ENCODE assay signal across 10 mouse cellular contexts in genomic region chr15:101519792-101520191, GRCm38 (mm10). TPM values are rescaled to one million over a fixed set of nuclear protein-coding genes. Genes with fewer than 3 reads are reported as not detected.
DNase-seq lines count a peak whose midpoint lies in the region; ATAC-seq and TF ChIP-seq lines count a peak whose summit lies in the region.
"Had no signal": no experiment of that assay in that cellular context is flagged by ENCODE, and none has a peak within 500 bp of the region (broad histone marks: within the 10 kb centered on the region; RNA-seq: fewer than 3 reads in every experiment).

No protein-coding gene starts in this region.

- no peak overlapping the region for H3K4me3 ChIP-seq in neural tube, embryonic 15.5 days (replicated peaks)
- no peak overlapping the region for H3K4me3 ChIP-seq in bone marrow macrophage, adult 2 months (ENCODE audit: insufficient read depth, low read length)
- H3K4me3 ChIP-seq: hindbrain, embryonic 15.5 days had no signal

- no peak overlapping the region for H3K4me2 ChIP-seq in neural tube, embryonic 15.5 days
- H3K4me2 ChIP-seq: hindbrain, embryonic 15.5 days had no signal

- WGBS in neural tube, embryonic 15.5 days, result 27% methylated on average over 2 of the region's 2 CpGs

- no peak for ATAC-seq in neural tube, embryonic 15.5 days (ENCODE audit: low FRiP score)
- no peak for ATAC-seq in inflammation-experienced regulatory T-cells, adult 6 months

- H3K27ac ChIP-seq in neural tube, embryonic 15.5 days (replicated peaks), result no peak overlapping the region
- H3K27ac ChIP-seq in bone marrow macrophage, adult 2 months (ENCODE audit: insufficient read depth, low read depth, low read length), result no peak overlapping the region
- H3K27ac ChIP-seq: hindbrain, embryonic 15.5 days had no signal

- peak; percentile 74 for DNase-seq in neural tube, embryonic 10.5 days (ENCODE audit: extremely low spot score, low spot score)
- peak; percentile 73 for DNase-seq in forelimb bud, embryonic 11.5 days (ENCODE audit: low read depth, low spot score)
- peak; percentile 82 to 90 for DNase-seq in kidney, postnatal 25 days
- peak; percentile 60 to 69 for DNase-seq in lung, adult 18-20 months
- DNase-seq in right cerebral cortex, postnatal 36 days (ENCODE audit: low spot score in 2 of 2), result peak; percentile 63 to 65

- TF ChIP-seq CTCF in bone marrow macrophage, adult 2 months (IDR thresholded peaks at IDR 0.05; ENCODE audit: low read depth, low read length), result peak; percentile 73

- H3K4me1 ChIP-seq in neural tube, embryonic 15.5 days, result no peaks in the 10 kb centered on the region
- no peaks in the 10 kb centered on the region for H3K4me1 ChIP-seq in bone marrow macrophage, adult 2 months (ENCODE audit: control insufficient read depth, insufficient read depth, low read length)
- H3K4me1 ChIP-seq: hindbrain, embryonic 15.5 days had no signal

- no peaks in the 10 kb centered on the region for H3K9me3 ChIP-seq in neural tube, embryonic 15.5 days (replicated peaks)
- H3K9me3 ChIP-seq: hindbrain, embryonic 15.5 days had no signal

- H3K36me3 ChIP-seq in neural tube, embryonic 15.5 days, result no peaks in the 10 kb centered on the region
- H3K36me3 ChIP-seq: hindbrain, embryonic 15.5 days had no signal

- no peak for TF ChIP-seq POLR2A in bone marrow macrophage, adult 2 months (IDR thresholded peaks at IDR 0.05; ENCODE audit: borderline replicate concordance, low read depth, low read length)

- no peak overlapping the region for H3K9ac ChIP-seq in neural tube, embryonic 15.5 days (replicated peaks)
- H3K9ac ChIP-seq: hindbrain, embryonic 15.5 days had no signal

- H3K27me3 ChIP-seq in neural tube, embryonic 15.5 days (replicated peaks), result peaks cover 9% of the 10 kb centered on the region; the same call in 1 of the 2 replicates

RNA-seq across cellular contexts. Expression of gene Gm49425, which starts 2.7 kb away (rescaled TPM):
- polyA plus RNA-seq in neural tube, embryonic 15.5 days (2015; fragmentation: Nextera tagmentation; extraction: Ambion mirVana), result 0.19 and 0.42 TPM in 2 replicates
- polyA plus RNA-seq in bone marrow macrophage, adult 2 months (2012; ENCODE audit: insufficient read depth, insufficient read length, missing spikeins), result not detected in 2 replicates
- not detected for polyA plus RNA-seq in inflammation-experienced regulatory T-cells, adult 6 months (2017; shearing (Covaris generic))
- polyA plus RNA-seq: hindbrain, embryonic 15.5 days; stomach, embryonic 16.5 days had no signal

RNA-seq across cellular contexts. Expression of gene Krt84, which starts 12.8 kb away (rescaled TPM):
- 0.28 TPM in 1 of 2 replicates, not detected in the other for polyA plus RNA-seq in neural tube, embryonic 15.5 days (2015; fragmentation: Nextera tagmentation; extraction: Ambion mirVana)
- not detected in 2 replicates for polyA plus RNA-seq in bone marrow macrophage, adult 2 months (2012; ENCODE audit: insufficient read depth, insufficient read length, missing spikeins)
- not detected for polyA plus RNA-seq in inflammation-experienced regulatory T-cells, adult 6 months (2017; shearing (Covaris generic))
- polyA plus RNA-seq: stomach, embryonic 16.5 days had no signal

RNA-seq across cellular contexts. Expression of gene Krt83, which starts 28.5 kb away (rescaled TPM):
- not detected in 2 replicates for polyA plus RNA-seq in neural tube, embryonic 15.5 days (2015; fragmentation: Nextera tagmentation; extraction: Ambion mirVana)
- polyA plus RNA-seq in bone marrow macrophage, adult 2 months (2012; ENCODE audit: insufficient read depth, insufficient read length, missing spikeins), result not detected in 2 replicates
- polyA plus RNA-seq in inflammation-experienced regulatory T-cells, adult 6 months (2017; shearing (Covaris generic)), result 10 to 100 TPM in 2 of 3 experiments, 1 to 10 TPM in 1; 5.2 to 26.1 (median 13.0) TPM
- polyA plus RNA-seq: hindbrain, embryonic 15.5 days; stomach, embryonic 16.5 days had no signal

RNA-seq across cellular contexts. Expression of gene Krt82, which starts 30.7 kb away (rescaled TPM):
- not detected in 2 replicates for polyA plus RNA-seq in neural tube, embryonic 15.5 days (2015; fragmentation: Nextera tagmentation; extraction: Ambion mirVana)
- polyA plus RNA-seq in bone marrow macrophage, adult 2 months (2012; ENCODE audit: insufficient read depth, insufficient read length, missing spikeins), result not detected in 2 replicates
- not detected for polyA plus RNA-seq in inflammation-experienced regulatory T-cells, adult 6 months (2017; shearing (Covaris generic))
- polyA plus RNA-seq: hindbrain, embryonic 15.5 days; stomach, embryonic 16.5 days had no signal

RNA-seq across cellular contexts. Expression of gene Krt90, which starts 43.0 kb away (rescaled TPM):
- polyA plus RNA-seq in neural tube, embryonic 15.5 days (2015; fragmentation: Nextera tagmentation; extraction: Ambion mirVana), result 0.06 and 0.12 TPM in 2 replicates
- polyA plus RNA-seq in bone marrow macrophage, adult 2 months (2012; ENCODE audit: insufficient read depth, insufficient read length, missing spikeins), result not detected in 2 replicates
- not detected for polyA plus RNA-seq in inflammation-experienced regulatory T-cells, adult 6 months (2017; shearing (Covaris generic))
